Mouse (Mus musculus) B cell, adult 2 months (primary cell): ENCODE measurements around the gene Scgb1b27.
A peak's percentile ranks its signal among the peaks of the same experiment; 100 is the strongest.
"Not testable (repeated sequence)": the region's sequence is repeated elsewhere in the genome, so short reads cannot be mapped to it uniquely, and the experiment has no call there.

Experiments
- DNase-seq, 2 experiments: peaks; one replicate each; pipeline ENCODE4 v3.0.0; 2022

Gene Scgb1b27

DNA sequence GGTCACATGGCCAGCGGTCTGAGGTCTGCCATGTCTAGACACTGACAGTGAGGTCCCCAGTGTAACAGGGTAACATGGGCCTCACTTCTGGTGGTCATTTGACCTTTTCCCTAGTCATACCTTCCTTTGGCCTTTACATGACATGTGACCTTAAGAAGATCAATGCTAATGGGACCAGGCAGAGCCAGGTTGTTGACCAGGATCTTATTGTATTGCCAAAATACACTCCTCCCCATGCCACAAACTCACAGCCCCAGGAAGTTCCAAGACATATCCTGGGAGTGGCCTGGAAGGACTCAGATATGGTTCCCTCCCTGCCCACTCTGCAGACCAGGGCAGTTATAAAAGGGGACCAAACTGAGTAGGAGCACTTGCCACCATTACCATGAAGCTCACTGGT is at the start of gene Scgb1b27:
Gene Scgb1b27 (plus strand): TSS at position 301 of the 400 bp plus-strand sequence.
- DNase-seq: not testable (repeated sequence)

DNA sequence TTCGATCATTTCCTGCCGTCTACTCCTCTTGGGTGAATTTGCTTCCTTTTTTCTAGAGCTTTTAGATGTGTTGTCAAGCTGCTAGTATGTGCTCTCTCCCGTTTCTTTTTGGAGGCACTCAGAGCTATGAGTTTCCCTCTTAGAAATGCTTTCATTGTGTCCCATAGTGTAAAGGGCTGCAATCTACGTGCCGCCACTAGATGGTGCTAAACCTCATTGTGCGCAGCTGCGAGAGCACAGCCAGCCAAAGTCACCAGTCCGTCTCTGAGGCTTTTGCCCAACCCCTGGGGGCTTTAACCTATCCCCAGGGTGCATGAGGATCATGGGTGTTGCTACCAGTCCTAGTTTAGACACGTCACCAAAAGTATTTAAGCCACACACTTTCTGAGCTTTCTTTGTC is 39.0 kb upstream of the Scgb1b27 start:
- DNase-seq: peak; percentile 32 to 36

DNA sequence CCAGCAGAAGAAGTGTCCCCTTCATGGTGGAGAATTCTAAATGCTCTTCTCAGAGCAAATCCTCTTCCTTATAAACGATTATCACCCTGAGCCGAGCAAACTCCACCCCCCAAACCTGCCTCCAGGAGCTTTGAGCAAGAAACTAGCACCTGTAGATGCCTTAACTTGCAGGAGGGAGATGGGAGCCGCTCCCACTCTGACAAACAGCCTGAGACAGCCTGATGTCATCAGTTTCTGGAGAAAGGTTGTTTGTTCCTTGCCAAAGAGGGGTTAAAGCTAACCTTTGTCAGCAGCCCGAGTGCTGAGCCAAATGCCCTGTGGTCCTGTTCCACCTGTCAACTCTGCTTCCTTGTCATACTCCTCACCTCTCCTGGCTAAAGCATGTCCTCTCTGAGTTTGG is 7.4 kb upstream of the Scgb1b27 start, which contains the start of gene Scgb2b27:
Gene Scgb2b27 (minus strand): TSS at position 101 of the 400 bp plus-strand sequence.
- DNase-seq: no peak

DNA sequence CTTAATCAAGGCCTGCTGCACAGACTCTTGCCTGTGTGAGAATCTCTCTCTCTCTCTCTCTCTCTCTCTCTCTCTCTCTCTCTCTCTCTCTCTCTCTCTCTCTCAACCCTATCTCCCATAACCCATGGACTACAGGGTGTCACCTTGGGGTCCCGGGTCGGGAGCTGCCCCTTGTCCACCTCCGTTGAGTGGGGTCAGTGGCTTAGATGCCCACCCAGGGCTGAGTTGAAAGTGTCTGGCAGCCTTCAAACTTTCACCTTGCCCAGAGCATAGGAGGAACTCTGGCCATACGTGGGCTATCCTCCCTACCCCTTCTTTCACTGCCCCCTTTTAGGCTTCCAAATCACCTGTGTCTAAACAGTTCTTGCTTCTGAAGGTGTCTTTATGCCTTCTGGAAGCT is 4.4 kb downstream of the Scgb1b27 start:
- no peak for DNase-seq

DNA sequence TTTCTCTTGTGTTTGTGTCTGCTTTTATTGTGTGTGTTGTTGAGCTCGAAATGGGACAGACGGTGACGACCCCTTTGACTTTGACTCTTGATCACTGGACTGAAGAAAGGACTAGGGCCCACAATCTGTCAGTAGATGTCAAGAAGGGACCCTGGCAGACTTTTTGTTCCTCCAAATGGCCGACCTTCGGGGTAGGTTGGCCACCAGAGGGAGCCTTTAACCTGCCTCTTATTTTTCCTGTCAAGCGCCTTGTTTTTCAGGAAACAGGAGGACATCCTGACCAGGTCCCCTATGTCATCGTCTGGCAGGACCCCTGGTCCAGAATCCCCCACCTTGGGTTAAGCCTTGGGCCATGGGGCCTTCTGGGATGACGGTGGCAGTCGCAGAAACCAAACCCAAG is 5.9 kb downstream of the Scgb1b27 start:
- not testable (repeated sequence) for DNase-seq

DNA sequence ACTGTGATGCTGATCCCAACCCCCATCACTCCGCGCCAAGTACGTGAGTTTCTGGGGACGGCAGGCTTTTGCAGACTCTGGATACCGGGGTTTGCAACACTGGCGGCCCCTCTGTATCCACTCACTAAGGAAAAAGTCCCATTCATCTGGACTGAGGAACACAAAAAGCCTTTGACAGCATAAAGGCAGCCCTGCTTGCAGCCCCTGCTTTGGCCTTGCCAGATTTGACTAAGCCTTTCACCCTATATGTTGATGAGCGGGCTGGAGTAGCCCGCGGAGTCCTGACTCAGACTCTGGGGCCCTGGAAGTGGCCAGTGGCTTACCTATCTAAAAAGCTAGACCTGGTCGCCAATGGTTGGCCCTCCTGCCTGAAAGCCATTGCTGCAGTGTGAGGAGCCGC is 8.7 kb downstream of the Scgb1b27 start:
- no peak for DNase-seq

DNA sequence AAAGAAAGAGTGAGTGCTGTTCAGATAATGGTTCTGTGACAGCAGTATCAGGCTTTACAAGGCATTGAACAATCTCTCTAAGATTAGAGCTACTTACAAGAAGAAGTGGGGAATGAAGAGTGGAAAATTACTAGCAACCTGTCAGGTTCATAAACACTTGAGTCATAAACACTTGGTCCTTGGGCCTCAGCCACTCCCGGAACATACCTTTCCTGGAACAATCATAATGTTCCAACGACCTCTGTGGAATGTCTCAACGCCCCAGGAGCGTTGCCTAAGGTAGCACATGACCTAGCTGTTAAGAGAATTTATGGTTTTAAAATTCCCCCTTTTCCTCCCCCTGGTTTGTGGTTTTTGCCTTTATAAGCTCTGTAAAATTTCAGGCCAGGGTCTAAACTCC is 13.3 kb downstream of the Scgb1b27 start:
- DNase-seq: not testable (repeated sequence)

DNA sequence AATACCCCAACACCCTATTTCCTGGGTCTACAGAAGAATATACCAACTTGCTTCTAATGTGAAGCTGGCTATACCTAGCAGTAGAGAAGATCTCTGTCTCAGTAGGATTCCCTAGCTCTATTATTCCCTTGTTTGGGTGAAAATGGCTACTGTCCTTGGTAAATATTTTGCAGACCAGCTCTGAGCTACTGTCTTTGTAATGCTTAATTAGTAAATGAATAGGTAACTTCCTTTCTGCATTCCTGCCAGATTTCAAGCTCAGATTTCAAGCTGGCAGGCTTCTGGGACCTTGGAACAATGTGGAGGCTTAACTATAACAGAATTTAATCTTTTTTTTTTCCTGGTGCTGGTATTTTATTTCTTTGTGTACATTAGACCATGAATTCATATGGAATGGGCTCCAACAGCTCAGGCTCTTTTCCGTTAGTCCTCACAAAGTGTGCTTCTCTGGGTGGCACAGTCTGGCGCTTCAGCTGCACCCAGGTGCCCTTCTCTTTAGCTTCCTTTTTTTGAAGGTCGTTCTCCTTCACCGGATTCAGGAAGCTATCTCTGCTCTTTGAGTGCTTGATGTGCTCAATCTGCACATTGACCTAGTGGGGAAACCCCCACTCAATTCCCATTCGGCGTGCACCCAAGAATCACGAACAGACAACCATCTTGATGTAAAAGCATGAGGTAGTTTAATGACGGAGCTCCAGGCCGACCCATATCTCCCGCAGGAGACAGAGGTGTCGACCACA is 15.0 kb downstream of the Scgb1b27 start:
- not testable (repeated sequence) for DNase-seq

DNA sequence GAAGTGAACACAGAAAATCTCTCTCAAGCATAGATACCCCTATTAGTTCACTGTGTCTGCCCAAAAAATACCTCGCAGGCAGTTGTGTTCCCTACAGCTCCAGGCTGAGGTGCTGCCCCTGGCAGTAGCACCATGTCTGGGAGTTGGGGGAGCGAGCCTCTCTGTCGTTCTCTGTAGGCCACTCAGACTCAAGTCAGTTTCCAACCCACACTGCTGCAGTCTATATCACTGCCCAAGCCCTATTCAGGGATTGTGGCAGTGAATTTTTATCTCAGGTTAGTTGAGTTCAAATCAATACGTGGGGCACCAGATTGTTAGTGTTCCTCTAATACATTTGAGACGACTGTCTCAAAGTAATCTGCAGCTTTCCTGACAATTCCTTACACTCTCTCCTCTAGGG is 46.8 kb downstream of the Scgb1b27 start:
- not testable (repeated sequence) for DNase-seq
